Mouse (Mus musculus): ENCODE measurements around the gene Cavin2.

Cavin2 gene

GRCm38 (mm10) chr1:51307056-51307455, 18.1 kb downstream of the Cavin2 start:
- no peak for DNase-seq (ENCODE audit: low spot score in 2 of 2)

- DNase-seq (ENCODE audit: low spot score in 2 of 2), result no peak
Measured at GRCm38 (mm10) chr1:51315476-51315875, 26.6 kb downstream of the Cavin2 start.

GRCm38 (mm10) chr1:51323506-51323905, 34.6 kb downstream of the Cavin2 start:
- no peak for DNase-seq (ENCODE audit: low spot score in 2 of 2)

- DNase-seq (ENCODE audit: low spot score in 2 of 2), result no peak
Measured at GRCm38 (mm10) chr1:51328541-51328940, 39.6 kb downstream of the Cavin2 start.

GRCm38 (mm10) chr1:51332986-51333385, 44.1 kb downstream of the Cavin2 start:
- no peak for DNase-seq (ENCODE audit: low spot score in 2 of 2)

GRCm38 (mm10) chr1:51333557-51334285, 44.8 kb downstream of the Cavin2 start:
- DNase-seq (ENCODE audit: low spot score in 2 of 2), result peak; percentile 81 to 90

GRCm38 (mm10) chr1:51334289-51334688, 45.4 kb downstream of the Cavin2 start:
- DNase-seq (ENCODE audit: low spot score in 2 of 2), result peak in 1 of 2 experiments; percentile 17

- no peak for DNase-seq (ENCODE audit: low spot score in 2 of 2)
Measured at GRCm38 (mm10) chr1:51335081-51335480, 46.2 kb downstream of the Cavin2 start.

GRCm38 (mm10) chr1:51344160-51344559, 55.2 kb downstream of the Cavin2 start:
- no peak for DNase-seq (ENCODE audit: low spot score in 2 of 2)

- DNase-seq (ENCODE audit: low spot score in 2 of 2), result no peak
Measured at GRCm38 (mm10) chr1:51347596-51347995, 58.7 kb downstream of the Cavin2 start.

GRCm38 (mm10) chr1:51348631-51349030, 59.7 kb downstream of the Cavin2 start:
- DNase-seq (ENCODE audit: low spot score in 2 of 2), result no peak

- no peak for DNase-seq (ENCODE audit: low spot score in 2 of 2)
Measured at GRCm38 (mm10) chr1:51349291-51349967, 60.5 kb downstream of the Cavin2 start.

Measured in cerebellum, postnatal 4 days (tissue).